Mouse (Mus musculus) myocyte (in vitro differentiated cells): ENCODE measurements around the gene Slc37a4. TPM values are rescaled to one million over a fixed set of nuclear protein-coding genes. Genes with fewer than 3 reads are reported as not detected.
"Not testable (repeated sequence)": the region's sequence is repeated elsewhere in the genome, so short reads cannot be mapped to it uniquely, and the experiment has no call there.

Experiments
- H3K27me3 ChIP-seq: one replicate; pipeline ENCODE4 v1.6.1; 2011; ENCODE audit not compliant: control insufficient read depth, insufficient read depth, insufficient read length
- H3K36me3 ChIP-seq: one replicate; pipeline ENCODE4 v1.6.1; 2011; ENCODE audit not compliant: control insufficient read depth, insufficient read depth
- H3K4me2 ChIP-seq: one replicate; pipeline ENCODE4 v1.6.1; 2011; ENCODE audit warnings: low read depth, control low read depth
- H3K4me3 ChIP-seq: one replicate; pipeline ENCODE4 v1.5.1; 2011; ENCODE audit warnings: mild to moderate bottlenecking, control low read depth, moderate library complexity
- H3K79me2 ChIP-seq: one replicate; pipeline ENCODE4 v1.6.1; 2011; ENCODE audit not compliant: control insufficient read depth, insufficient read depth
- H3ac ChIP-seq: one replicate; pipeline ENCODE4 v1.6.1; 2011; ENCODE audit not compliant: control insufficient read depth, insufficient read length
- CEBPB ChIP-seq: IDR thresholded peaks from 2 replicates; pipeline ENCODE4 v1.6.1; 2011; ENCODE audit warnings: mild to moderate bottlenecking, moderate library complexity; ENCODE audit not compliant: poor library complexity, insufficient read depth, severe bottlenecking
- E2F4 ChIP-seq: IDR thresholded peaks from one replicate; pipeline ENCODE4 v1.6.1; 2011; ENCODE audit warnings: mild to moderate bottlenecking, control low read depth, moderate library complexity; ENCODE audit not compliant: insufficient read depth
- MAX ChIP-seq: IDR thresholded peaks from one replicate; pipeline ENCODE4 v1.6.1; 2011; ENCODE audit warnings: low read depth, mild to moderate bottlenecking, control low read depth
- MYOD1 ChIP-seq, 3 experiments: IDR thresholded peaks; one replicate each; pipeline ENCODE4 v1.6.1; 2011; ENCODE audit warnings: control low read depth in 2 of 3, low read depth in 2 of 3, mild to moderate bottlenecking in 2 of 3, moderate library complexity in 1 of 3; ENCODE audit not compliant: insufficient read length in 2 of 3, control insufficient read depth in 1 of 3
- MYOG ChIP-seq, 3 experiments: IDR thresholded peaks; one replicate each; pipeline ENCODE4 v1.6.1; 2011; ENCODE audit warnings: control low read depth in 2 of 3, low read depth in 2 of 3, mild to moderate bottlenecking in 2 of 3; ENCODE audit not compliant: insufficient read length in 2 of 3, control insufficient read depth in 1 of 3, insufficient read depth in 1 of 3
- POLR2A ChIP-seq: IDR thresholded peaks from one replicate; pipeline ENCODE4 v1.6.1; 2011; ENCODE audit warnings: low read depth, mild to moderate bottlenecking, control low read depth, moderate library complexity; ENCODE audit not compliant: insufficient read length
- POLR2AphosphoS2 ChIP-seq: IDR thresholded peaks from one replicate; pipeline ENCODE4 v1.6.1; 2011; ENCODE audit warnings: low read depth, control low read depth; ENCODE audit not compliant: insufficient read length
- REST ChIP-seq: IDR thresholded peaks from one replicate; pipeline ENCODE4 v1.6.1; 2011; ENCODE audit warnings: mild to moderate bottlenecking, control low read depth, moderate library complexity; ENCODE audit not compliant: insufficient read depth, insufficient read length
- SRF ChIP-seq: IDR thresholded peaks from one replicate; pipeline ENCODE4 v1.6.1; 2011; ENCODE audit warnings: low read depth; ENCODE audit not compliant: control insufficient read depth, insufficient read length
- TCF12 ChIP-seq: IDR thresholded peaks from one replicate; pipeline ENCODE4 v1.6.1; 2011; ENCODE audit warnings: mild to moderate bottlenecking, control low read depth; ENCODE audit not compliant: poor library complexity, insufficient read depth, severe bottlenecking
- TCF3 ChIP-seq: IDR thresholded peaks from one replicate; pipeline ENCODE4 v1.6.1; 2011; ENCODE audit warnings: low read depth, control low read depth; ENCODE audit not compliant: insufficient read length
- USF1 ChIP-seq: IDR thresholded peaks from one replicate; pipeline ENCODE4 v1.6.1; 2011; ENCODE audit warnings: low read depth, mild to moderate bottlenecking, control low read depth, moderate library complexity
- polyA plus RNA-seq: library from polyadenylated mRNA; unstranded; fragments of >200 nt; fragmentation: generic; extraction: Trizol; gene quantifications from one replicate; pipeline ENCODE4 v1.2.1, GENCODE M21; 2012; ENCODE audit warnings: missing spikeins

Gene Slc37a4
- polyA plus RNA-seq, 1 experiment = 20.8 TPM

- Histone ChIP-seq H3ac (no peak overlapping the region), H3K36me3 (peaks cover 37% of the 10 kb centered on the region), H3K79me2 (no peaks in the 10 kb centered on the region), H3K4me2 (no peak overlapping the region), H3K27me3 (no peaks in the 10 kb centered on the region), H3K4me3 (no peak overlapping the region)
- TF ChIP-seq POLR2A (no peak), MYOG (IDR thresholded peaks at IDR 0.05; ENCODE audit: control insufficient read depth in 1 of 3, insufficient read depth in 1 of 3, insufficient read length in 2 of 3, low read depth in 2 of 3) (no peak), POLR2AphosphoS2 (no peak), MYOD1 (IDR thresholded peaks at IDR 0.05; ENCODE audit: control insufficient read depth in 1 of 3, insufficient read length in 2 of 3, low read depth in 2 of 3) (no peak), TCF12 (no peak)
Observed at GRCm38 (mm10) chr9:44352337-44352736, 44.3 kb upstream of the Slc37a4 start.

- peaks cover 33% of the 10 kb centered on the region for H3K36me3 ChIP-seq
- no peaks in the 10 kb centered on the region for H3K79me2 ChIP-seq
- TF ChIP-seq POLR2AphosphoS2 = no peak
- TF ChIP-seq USF1 = no peak
- TF ChIP-seq POLR2A = no peak
- TF ChIP-seq E2F4 = no peak
- TF ChIP-seq TCF12 = no peak
- TF ChIP-seq MYOD1 (IDR thresholded peaks at IDR 0.05; ENCODE audit: control insufficient read depth in 1 of 3, insufficient read length in 2 of 3, low read depth in 2 of 3) = no peak
- no peak for TF ChIP-seq TCF3
- no peak for TF ChIP-seq MAX
- no peak for TF ChIP-seq REST
- no peak for TF ChIP-seq MYOG (IDR thresholded peaks at IDR 0.05; ENCODE audit: control insufficient read depth in 1 of 3, insufficient read depth in 1 of 3, insufficient read length in 2 of 3, low read depth in 2 of 3)
- no peak for TF ChIP-seq CEBPB
- no peak for TF ChIP-seq SRF
- no peak overlapping the region for H3K4me3 ChIP-seq
- H3K4me2 ChIP-seq = no peak overlapping the region
- H3ac ChIP-seq = no peak overlapping the region
- H3K27me3 ChIP-seq = no peaks in the 10 kb centered on the region
Observed at GRCm38 (mm10) chr9:44353142-44353541, 43.5 kb upstream of the Slc37a4 start.

- no peak for TF ChIP-seq USF1
- no peak overlapping the region for H3ac ChIP-seq
- H3K36me3 ChIP-seq = peaks cover 24% of the 10 kb centered on the region
- H3K79me2 ChIP-seq = peaks cover 11% of the 10 kb centered on the region
- no peaks in the 10 kb centered on the region for H3K27me3 ChIP-seq
- H3K4me2 ChIP-seq = no peak overlapping the region
- H3K4me3 ChIP-seq = no peak overlapping the region
Observed at GRCm38 (mm10) chr9:44357207-44357606, 39.4 kb upstream of the Slc37a4 start.

DNA sequence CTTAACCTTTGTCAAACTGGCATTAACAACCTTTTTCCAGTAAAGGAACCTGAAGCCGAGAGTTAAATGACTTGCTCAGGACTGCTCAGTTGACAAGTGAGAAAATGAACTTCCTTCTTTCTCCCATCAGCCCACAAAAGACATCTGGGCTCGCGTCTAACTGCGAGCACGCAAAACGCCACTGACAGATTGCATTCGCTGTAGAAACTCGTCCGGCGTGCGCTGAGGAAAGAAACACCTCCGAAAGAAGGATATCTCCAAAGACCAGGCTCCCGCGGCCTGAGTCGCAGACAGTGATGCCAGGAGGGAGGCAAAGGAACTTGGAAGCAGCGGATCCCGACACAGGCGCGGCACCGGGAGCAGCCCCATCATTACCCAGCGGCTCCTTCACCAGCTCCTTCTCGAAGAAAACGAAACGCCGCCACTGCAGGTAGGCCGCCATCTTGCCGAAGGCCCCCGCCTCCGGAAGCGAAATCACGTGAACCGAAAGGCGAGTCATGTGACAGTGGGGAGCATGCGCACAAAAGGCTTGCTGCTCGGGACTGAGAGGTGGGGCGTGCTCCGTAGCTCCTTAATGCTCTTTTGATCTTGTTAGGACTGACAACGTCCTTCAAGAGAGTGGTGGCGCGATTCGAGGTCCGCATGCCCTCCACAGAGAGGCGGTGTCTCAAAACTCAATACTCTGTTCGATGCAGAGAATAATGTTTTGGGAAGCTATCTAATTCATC, 35.3 kb upstream of the Slc37a4 start, which contains the start of gene Vps11:
Gene Vps11 (minus strand): TSS at position 481 of the 728 bp plus-strand sequence.
- H3K36me3 ChIP-seq = peaks cover 7% of the 10 kb centered on the region
- H3K79me2 ChIP-seq = peaks cover 11% of the 10 kb centered on the region
- H3K27me3 ChIP-seq = no peaks in the 10 kb centered on the region
- H3K4me3 ChIP-seq = peak within 1 kb of the TSS; percentile 73
- peak within 1 kb of the TSS; percentile 91 for H3K4me2 ChIP-seq
- H3ac ChIP-seq = peak within 1 kb of the TSS; percentile 24
- TF ChIP-seq POLR2AphosphoS2 = peak; percentile 90
- TF ChIP-seq CEBPB = no peak
- TF ChIP-seq SRF = peak; percentile 22
- TF ChIP-seq MAX = peak; percentile 43
- no peak for TF ChIP-seq TCF3
- peak; percentile 100 for TF ChIP-seq USF1
- TF ChIP-seq TCF12 = no peak
- TF ChIP-seq REST = no peak
- TF ChIP-seq MYOG (IDR thresholded peaks at IDR 0.05; ENCODE audit: control insufficient read depth in 1 of 3, insufficient read depth in 1 of 3, insufficient read length in 2 of 3, low read depth in 2 of 3) = no peak
- no peak for TF ChIP-seq MYOD1 (IDR thresholded peaks at IDR 0.05; ENCODE audit: control insufficient read depth in 1 of 3, insufficient read length in 2 of 3, low read depth in 2 of 3)
- TF ChIP-seq E2F4 = no peak
- TF ChIP-seq POLR2A = peak; percentile 75

DNA sequence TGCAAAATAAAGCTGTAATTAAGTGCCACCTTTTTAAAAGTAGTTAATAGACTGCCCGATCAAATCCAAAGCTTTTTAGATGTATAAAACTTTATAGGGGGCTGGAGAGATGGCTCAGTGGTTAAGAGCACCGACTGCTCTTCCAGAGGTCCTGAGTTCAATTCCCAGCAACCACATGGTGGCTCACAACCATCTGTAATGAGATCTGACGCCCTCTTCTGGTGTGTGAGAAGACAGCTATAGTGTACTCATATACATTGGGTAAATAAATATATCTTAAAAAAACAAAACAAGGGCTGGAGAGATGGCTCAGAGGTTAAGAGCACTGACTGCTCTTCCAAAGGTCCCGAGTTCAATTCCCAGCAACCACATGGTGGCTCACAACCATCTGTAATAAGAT, 34.7 kb upstream of the Slc37a4 start:
- not testable (repeated sequence) for H3K27me3 ChIP-seq, H3K36me3 ChIP-seq
- Histone ChIP-seq H3K4me2 (peak overlapping the region; percentile 91), H3ac (peak overlapping the region; percentile 24), H3K79me2 (peaks cover 11% of the 10 kb centered on the region), H3K4me3 (peak overlapping the region; percentile 73)
